ENCODE assay signal across 10 mouse cellular contexts in the genomic region with DNA sequence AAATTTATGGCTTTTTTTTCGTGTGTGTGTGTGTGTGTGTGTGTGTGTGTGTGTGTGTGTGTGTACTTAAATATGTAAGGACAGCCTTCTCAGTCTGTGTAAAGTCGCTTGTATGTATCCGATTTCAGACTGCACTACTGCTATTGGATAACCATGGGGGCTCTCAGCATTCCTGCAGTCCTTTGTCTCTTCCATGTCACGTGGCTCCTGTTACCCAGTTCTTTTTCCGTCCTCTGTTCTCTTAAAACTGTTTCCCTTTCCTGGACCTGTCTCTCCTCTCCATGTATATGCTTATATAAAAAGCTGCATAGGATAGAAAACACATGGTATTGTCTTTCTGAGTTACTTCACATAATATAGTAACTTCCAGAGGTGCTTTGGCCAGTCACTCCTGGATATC. TPM values are rescaled to one million over a fixed set of nuclear protein-coding genes. Genes with fewer than 3 reads are reported as not detected.
DNase-seq lines count a peak whose midpoint lies in the region; ATAC-seq and TF ChIP-seq lines count a peak whose summit lies in the region.
"Had no signal": no experiment of that assay in that cellular context is flagged by ENCODE, and none has a peak within 500 bp of the region (broad histone marks: within the 10 kb centered on the region; RNA-seq: fewer than 3 reads in every experiment).

No protein-coding gene starts in this region.

- TF ChIP-seq EP300 in ES-Bruce4 (IDR thresholded peaks at IDR 0.05; ENCODE audit: insufficient read depth, low read depth, low read length), result no peak
- TF ChIP-seq EP300 in heart, postnatal 0 days (IDR thresholded peaks at IDR 0.05; ENCODE audit: low read depth), result no peak

- H3K4me3 ChIP-seq in ES-Bruce4 (ENCODE audit: low read depth, low read length) (no peak overlapping the region), macrophage (ENCODE audit: inconsistent target) (no peak overlapping the region)
- H3K4me3 ChIP-seq in heart, postnatal 0 days (ENCODE audit: low read depth, low read length), result no peak overlapping the region

- no peaks in the 10 kb centered on the region for H3K4me1 ChIP-seq in ES-Bruce4 (ENCODE audit: control insufficient read depth, insufficient read depth, low read length)
- H3K4me1 ChIP-seq in heart, postnatal 0 days (ENCODE audit: control insufficient read depth, insufficient read depth), result no peaks in the 10 kb centered on the region; the same call in 1 of the 2 replicates

- peaks cover 33% of the 10 kb centered on the region for H3K79me2 ChIP-seq in macrophage (ENCODE audit: inconsistent target)

- DNase-seq in NIH3T3 (ENCODE audit: low read depth), result peak; percentile 51
- DNase-seq in heart, postnatal 0 days (ENCODE audit: low spot score), result peak; percentile 49
- DNase-seq in right cerebral cortex, postnatal 10 days (ENCODE audit: low spot score in 2 of 2), result no peak
- no peak for DNase-seq in thymus, postnatal 25 days
- no peak for DNase-seq in gastrocnemius, postnatal 36 days
- no peak for DNase-seq in layer of hippocampus, postnatal 14 days (ENCODE audit: low spot score in 2 of 2)
- DNase-seq: cerebellum, adult 8-10 months; lung, adult 2 months had no signal

- H3K36me3 ChIP-seq in ES-Bruce4 (ENCODE audit: control insufficient read depth, insufficient read depth, low read length, poor library complexity, severe bottlenecking), result peaks cover 13% of the 10 kb centered on the region
- no peaks in the 10 kb centered on the region for H3K36me3 ChIP-seq in heart, postnatal 0 days (replicated peaks; ENCODE audit: control insufficient read depth, insufficient read depth, low read length)
- H3K36me3 ChIP-seq in macrophage (ENCODE audit: inconsistent target), result no peaks in the 10 kb centered on the region

- ATAC-seq in heart, postnatal 0 days (ENCODE audit: insufficient read depth, low read depth), result peak; percentile 30; the same call in 1 of the 2 replicates

- no peak overlapping the region for H3K4me2 ChIP-seq in heart, postnatal 0 days (ENCODE audit: low read depth, low read length)

- 26% methylated on average over 5 of the region's 5 CpGs for WGBS in heart, postnatal 0 days
- 71% methylated on average over 5 of the region's 5 CpGs for WGBS in macrophage (ENCODE audit: missing documents)

- H3K9me3 ChIP-seq in ES-Bruce4 (replicated peaks; ENCODE audit: control insufficient read depth, insufficient read depth, low read length, poor library complexity, severe bottlenecking), result no peaks in the 10 kb centered on the region
- H3K9me3 ChIP-seq in heart, postnatal 0 days (replicated peaks; ENCODE audit: control insufficient read depth, low read length), result no peaks in the 10 kb centered on the region

- 0 out of 2 replicates have a peak overlapping the region, but pooled peaks have one; percentile 69 for H3K9ac ChIP-seq in ES-Bruce4 (ENCODE audit: low read depth, poor library complexity, severe bottlenecking)
- no peak overlapping the region for H3K9ac ChIP-seq in heart, postnatal 0 days (replicated peaks; ENCODE audit: low read depth, low read length)

- no peak for TF ChIP-seq CTCF in ES-Bruce4 (IDR thresholded peaks at IDR 0.05; ENCODE audit: low read depth, low read length)
- no peak for TF ChIP-seq CTCF in heart, postnatal 0 days (IDR thresholded peaks at IDR 0.05; ENCODE audit: low read depth)

- no peaks in the 10 kb centered on the region for H3K27me3 ChIP-seq in ES-Bruce4 (ENCODE audit: control insufficient read depth, insufficient read depth, low read length, poor library complexity, severe bottlenecking)
- no peaks in the 10 kb centered on the region for H3K27me3 ChIP-seq in heart, postnatal 0 days (ENCODE audit: control insufficient read depth, insufficient read depth, low read length)

- TF ChIP-seq POLR2A in ES-Bruce4 (IDR thresholded peaks at IDR 0.05; ENCODE audit: insufficient read depth, low read length), result no peak

- intact Hi-C loops in gastrocnemius, postnatal 36 days (cut with DNase I), result no loop called here

- peak overlapping the region; percentile 96 for H3K27ac ChIP-seq in ES-Bruce4 (ENCODE audit: insufficient read depth, low read length)
- peak overlapping the region; percentile 93 for H3K27ac ChIP-seq in heart, postnatal 0 days (ENCODE audit: low read depth)
- peak overlapping the region; percentile 50 for H3K27ac ChIP-seq in macrophage

RNA-seq across cellular contexts. Expression of a gene that starts 1.2 kb away (rescaled TPM):
- polyA plus RNA-seq in ES-Bruce4 (2011; ENCODE audit: insufficient read depth, insufficient read length, low read depth, missing spikeins), result 877 and 973 TPM in 2 replicates
- 801 and 911 TPM in 2 replicates for total RNA-seq in heart, postnatal 0 days (2014; rRNA removed; ENCODE audit: low replicate concordance)
- 452 and 485 TPM in 2 replicates for polyA plus RNA-seq in heart, postnatal 0 days (2015; fragmentation: Nextera tagmentation; extraction: Ambion mirVana)
- total RNA-seq in macrophage (2018; cell fraction: chromatin; rRNA removed), result 10 to 100 TPM; 10.9 to 46.8 (median 20.4) TPM
- 100 to 1,000 TPM; 184 to 321 (median 261) TPM for total RNA-seq in macrophage (2018; cell fraction: cytosol; rRNA removed)
- total RNA-seq in macrophage (2018; cell fraction: nucleus; rRNA removed), result 100 to 1,000 TPM in 9 of 26 experiments, 10 to 100 TPM in 17; 54.4 to 191 (median 92.7) TPM
- polyA plus RNA-seq in macrophage (2018), result 180 to 539 TPM (median 250 TPM) in 3 replicates
- total RNA-seq in gastrocnemius, postnatal 36 days (2021), result 1,000 to 10,000 TPM; 1,149 to 1,583 TPM
- 100 to 1,000 TPM; 416 to 450 TPM for total RNA-seq in layer of hippocampus, postnatal 14 days (2021)

RNA-seq across cellular contexts. Expression of a gene that starts 35.3 kb away (rescaled TPM):
- polyA plus RNA-seq in ES-Bruce4 (2011; ENCODE audit: insufficient read depth, insufficient read length, low read depth, missing spikeins) (1.6 TPM in 2 replicates), macrophage (2018) (11.9 to 22.7 TPM (median 13.2 TPM) in 3 replicates)
- 18.6 and 21.3 TPM in 2 replicates for total RNA-seq in heart, postnatal 0 days (2014; rRNA removed; ENCODE audit: low replicate concordance)
- 19.6 and 22.1 TPM in 2 replicates for polyA plus RNA-seq in heart, postnatal 0 days (2015; fragmentation: Nextera tagmentation; extraction: Ambion mirVana)
- total RNA-seq in macrophage (2018; cell fraction: chromatin; rRNA removed), result 1 to 10 TPM in 8 of 26 experiments, under 1 TPM in 13, not detected in 5; 0.30 to 2.9 (median 0.79) TPM
- total RNA-seq in macrophage (2018; cell fraction: cytosol; rRNA removed), result 10 to 100 TPM in 12 of 26 experiments, 1 to 10 TPM in 14; 5.5 to 14.7 (median 9.1) TPM
- 1 to 10 TPM in 24 of 26 experiments, under 1 TPM in 2; 0.76 to 7.2 (median 2.1) TPM for total RNA-seq in macrophage (2018; cell fraction: nucleus; rRNA removed)
- total RNA-seq in gastrocnemius, postnatal 36 days (2021), result 1 to 10 TPM; 4.7 to 6.3 TPM
- total RNA-seq in layer of hippocampus, postnatal 14 days (2021), result 10 to 100 TPM; 24.8 to 29.9 TPM

RNA-seq across cellular contexts. Expression of a gene that starts 42.7 kb away (rescaled TPM):
- not detected in 2 replicates for polyA plus RNA-seq in ES-Bruce4 (2011; ENCODE audit: insufficient read depth, insufficient read length, low read depth, missing spikeins)
- 1.0 and 1.1 TPM in 2 replicates for total RNA-seq in heart, postnatal 0 days (2014; rRNA removed; ENCODE audit: low replicate concordance)
- polyA plus RNA-seq in heart, postnatal 0 days (2015; fragmentation: Nextera tagmentation; extraction: Ambion mirVana), result 0.40 and 0.43 TPM in 2 replicates
- total RNA-seq in macrophage (2018; cell fraction: chromatin; rRNA removed), result 100 to 1,000 TPM in 6 of 26 experiments, 10 to 100 TPM in 20; 10.6 to 117 (median 74.4) TPM
- total RNA-seq in macrophage (2018; cell fraction: cytosol; rRNA removed), result 100 to 1,000 TPM; 155 to 306 (median 211) TPM
- total RNA-seq in macrophage (2018; cell fraction: nucleus; rRNA removed), result 100 to 1,000 TPM in 24 of 26 experiments, 10 to 100 TPM in 2; 54.0 to 337 (median 209) TPM
- 156 to 374 TPM (median 283 TPM) in 3 replicates for polyA plus RNA-seq in macrophage (2018)
- total RNA-seq in gastrocnemius, postnatal 36 days (2021), result under 1 TPM; 0.23 to 0.44 TPM
- total RNA-seq in layer of hippocampus, postnatal 14 days (2021), result 1 to 10 TPM; 1.2 to 2.0 TPM

Comparison
In these comparisons a context has a peak if more than half of its experiments do, and no peak if none do; other contexts are left out.
1. DNase-seq: peak in NIH3T3 (single experiment) and heart, postnatal 0 days (single experiment); none in right cerebral cortex, postnatal 10 days (0 of 2), thymus, postnatal 25 days (single experiment), gastrocnemius, postnatal 36 days (0 of 2) and layer of hippocampus, postnatal 14 days (0 of 2).
2. Peak in every context shown above with its lines, with median percentiles within 50 percentile points of each other: H3K27ac ChIP-seq.